Mouse (Mus musculus) left cerebral cortex, postnatal 10 days (tissue): Measurements from ENCODE around the gene Srm. TPM values are rescaled to one million over a fixed set of nuclear protein-coding genes. Genes with fewer than 3 reads are reported as not detected.

Experiments used
- DNase-seq, 2 experiments: peaks; one replicate each; pipeline ENCODE4 v3.0.0; 2021 to 2022; ENCODE audit warnings: low spot score in 2 of 2, mixed read lengths in 1 of 2; ENCODE audit errors: extremely low spot score in 1 of 2
- intact Hi-C: fragments of 180-260 bp; cut with DNase I; formaldehyde crosslinking; loops from one replicate; pipeline ENCODE4 v1.15.1; 2025
- total RNA-seq, 2 experiments: library from RNA; stranded (reverse); gene quantifications; 2 replicates each; pipeline ENCODE4 v1.2.3; 2021

Srm gene
- total RNA-seq, result 10 to 100 TPM; 82.0 to 88.0 TPM

DNA sequence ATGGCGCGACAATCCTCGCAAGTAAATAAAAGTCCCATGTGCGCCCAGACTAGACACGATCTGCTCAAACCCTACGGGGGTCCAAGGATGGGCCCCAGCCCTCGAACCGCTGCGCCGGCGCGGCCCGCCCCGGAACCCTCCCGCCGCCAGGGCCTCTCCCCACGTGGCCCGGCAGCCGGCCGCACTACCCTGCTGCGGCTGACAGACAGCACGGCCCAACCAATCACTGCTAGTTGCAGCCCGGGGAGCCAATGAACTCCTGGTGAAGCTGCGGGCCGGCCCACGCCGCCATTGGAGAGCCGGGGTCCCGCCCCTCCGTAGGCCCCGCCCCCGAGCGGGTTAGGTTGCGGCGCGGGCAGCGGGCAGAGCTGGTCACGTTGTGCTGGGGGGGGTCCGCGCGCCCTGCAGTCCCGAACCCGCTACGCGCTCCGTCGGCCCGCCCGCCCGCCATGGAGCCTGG, at the start of gene Srm:
Srm (plus strand) TSS at position 333 of the 460 bp plus-strand sequence.
- intact Hi-C loops, result no loop called here
- DNase-seq, result peak; percentile 98 to 99

DNA sequence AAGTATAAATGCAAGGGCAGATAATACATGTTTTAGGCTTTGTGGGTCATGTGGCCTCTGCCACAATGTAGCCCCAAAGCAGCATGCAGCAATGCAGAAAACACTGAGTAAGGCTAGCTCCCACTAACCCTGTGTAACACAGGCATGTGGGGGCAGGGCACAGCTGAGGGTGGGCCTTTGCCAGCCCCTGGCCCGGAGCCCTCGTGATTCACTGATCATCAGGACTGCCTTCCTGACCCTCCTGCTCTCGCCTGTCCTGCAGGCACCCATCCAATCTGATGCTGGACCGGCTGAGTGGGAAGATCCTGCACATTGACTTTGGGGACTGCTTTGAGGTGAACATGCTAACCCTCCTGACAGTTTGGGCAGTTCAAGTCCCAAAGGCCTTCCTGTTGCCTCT, 42.2 kb upstream of the Srm start:
- DNase-seq, result no peak
- intact Hi-C loops, result no loop called here

GRCm38 (mm10) chr4:148557766-148558165, 33.5 kb upstream of the Srm start:
- intact Hi-C loops, result no loop called here
- DNase-seq, result no peak

DNA sequence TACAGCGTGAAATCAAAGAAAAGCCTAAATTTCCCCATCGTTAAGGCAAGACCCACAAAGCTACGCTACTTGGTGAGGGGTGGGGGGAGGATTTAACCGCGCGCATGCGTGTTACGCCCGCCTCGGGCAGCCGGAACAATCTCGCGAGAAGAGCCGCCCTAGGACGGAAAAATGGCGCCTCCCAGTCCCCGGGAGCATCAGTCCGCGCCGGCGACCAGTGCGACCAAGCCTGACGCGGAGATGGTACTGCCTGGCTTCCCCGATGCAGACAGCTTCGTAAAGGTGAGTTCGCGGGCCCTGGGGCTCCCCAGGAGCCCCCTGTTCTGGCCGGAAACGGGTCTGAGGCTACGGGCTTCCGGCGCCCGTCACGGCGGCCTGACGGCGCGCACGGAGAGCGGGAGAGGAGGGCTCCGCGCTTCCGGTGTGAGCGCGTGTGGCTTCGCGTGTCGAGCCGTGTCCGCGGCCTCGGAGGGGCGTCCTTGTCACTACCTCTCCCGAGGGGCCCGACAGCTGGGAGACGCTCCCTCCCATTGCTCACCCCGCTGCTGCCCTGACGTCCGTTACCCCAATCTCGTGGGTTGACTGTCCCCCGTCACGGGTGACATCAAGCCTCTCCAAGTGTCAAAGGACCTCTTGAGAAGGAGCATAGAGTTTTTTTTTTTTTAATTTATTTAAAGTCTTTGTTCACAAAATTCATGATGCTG, 32.9 kb upstream of the Srm start, which contains the start of gene Exosc10:
Exosc10 (plus strand) TSS at position 133 of the 704 bp plus-strand sequence.
- DNase-seq, result peak; percentile 74 to 92
- intact Hi-C loops, result no loop called here

- intact Hi-C loops, result loop anchor here (5.0 kb wide), 1 partner anchor 55 kb away; no protein-coding TSS in a partner anchor
- no peak for DNase-seq
Measured at GRCm38 (mm10) chr4:148562676-148563075, 28.6 kb upstream of the Srm start.

GRCm38 (mm10) chr4:148563595-148563994, 27.7 kb upstream of the Srm start:
- DNase-seq, result no peak
- intact Hi-C loops, result loop anchor here (5.0 kb wide), 1 partner anchor 54 kb away; no protein-coding TSS in a partner anchor

DNA sequence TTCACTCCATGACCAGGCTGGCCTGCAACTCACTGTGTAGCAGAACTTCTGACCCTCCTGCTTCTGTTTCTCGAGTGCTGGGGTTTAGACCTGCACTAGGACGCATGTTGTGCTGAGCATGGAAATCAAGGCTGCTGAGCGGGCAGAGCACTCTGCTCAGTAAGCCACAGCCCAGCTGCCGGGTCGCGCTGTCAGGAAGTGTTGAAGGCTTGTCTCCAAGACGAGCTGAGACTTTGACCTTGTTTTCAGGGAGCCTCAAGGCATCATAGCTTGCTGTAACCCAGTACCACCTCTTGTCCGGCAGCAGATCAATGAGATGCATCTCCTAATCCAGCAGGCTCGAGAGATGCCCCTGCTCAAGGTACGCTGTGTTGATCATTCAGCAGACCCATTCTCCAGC, 21.2 kb upstream of the Srm start:
- DNase-seq, result no peak
- intact Hi-C loops, result loop anchor here (5.0 kb wide), 1 partner anchor 33 kb away; no protein-coding TSS in a partner anchor

- intact Hi-C loops, result loop anchor here (5.0 kb wide), 1 partner anchor 33 kb away; no protein-coding TSS in a partner anchor
- no peak for DNase-seq
Measured at GRCm38 (mm10) chr4:148570693-148571295, 20.5 kb upstream of the Srm start.

DNA sequence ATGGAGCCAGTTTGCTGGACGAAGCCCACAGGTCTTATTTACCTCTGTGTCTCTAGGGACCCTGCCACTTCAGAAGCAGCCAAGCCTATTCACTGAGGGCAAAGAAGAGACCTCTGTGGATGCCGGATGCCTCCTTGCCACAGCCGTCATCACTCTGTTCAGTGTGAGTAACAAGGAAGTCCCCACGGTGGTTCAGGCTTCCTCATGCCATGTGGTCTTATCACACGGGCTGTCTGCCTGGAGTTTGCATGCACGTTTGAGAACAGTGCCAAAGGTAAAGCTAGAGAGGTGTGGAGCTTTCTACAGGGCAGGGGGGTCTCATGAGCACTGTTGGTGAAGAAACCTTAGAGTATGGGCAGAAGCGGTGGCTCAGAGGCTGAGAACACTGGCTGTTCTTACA, 18.1 kb upstream of the Srm start:
- DNase-seq, result no peak
- intact Hi-C loops, result loop anchor here (5.0 kb wide), 1 partner anchor 36 kb away; no protein-coding TSS in a partner anchor

DNA sequence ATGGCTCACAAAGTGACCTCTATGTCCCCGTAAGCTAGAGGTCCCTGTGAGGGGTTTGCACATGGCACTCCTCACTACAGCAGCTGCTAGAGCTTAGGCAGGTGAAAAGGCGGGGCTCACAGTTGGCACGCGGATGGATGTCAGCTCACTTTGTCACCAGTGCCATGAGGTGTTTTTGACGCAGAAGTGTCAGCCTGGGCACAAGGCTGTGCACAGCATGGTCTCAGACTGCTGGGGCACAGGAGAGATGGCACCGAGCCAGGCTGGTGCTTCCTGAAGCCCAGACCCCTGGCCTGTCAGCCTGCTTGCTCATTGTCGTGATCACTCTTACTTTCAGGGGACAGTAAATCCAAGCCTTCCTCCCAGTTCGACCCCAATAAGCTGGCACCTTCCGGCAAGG, 10.5 kb upstream of the Srm start:
- no peak for DNase-seq
- intact Hi-C loops, result no loop called here

GRCm38 (mm10) chr4:148581422-148581821, 9.9 kb upstream of the Srm start:
- no peak for DNase-seq
- intact Hi-C loops, result no loop called here

DNA sequence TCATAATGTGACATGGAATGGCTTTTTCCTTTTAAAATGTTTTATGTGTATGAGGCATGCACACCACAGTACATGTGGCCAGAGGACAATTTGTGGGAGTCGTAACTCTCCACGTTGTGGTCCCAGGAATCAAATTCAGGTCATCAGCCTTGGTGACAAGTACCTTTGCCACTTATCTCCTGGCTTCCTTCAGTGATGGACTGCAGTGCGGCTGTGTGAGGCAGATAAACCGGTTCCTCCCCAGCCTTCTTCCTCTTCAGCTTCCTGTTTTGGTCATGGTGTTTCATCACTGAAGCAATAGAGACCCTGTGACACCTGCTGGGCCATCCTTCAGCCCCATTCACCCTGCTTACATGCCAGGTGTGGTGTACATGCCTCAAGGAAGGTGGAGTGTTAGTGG, 8.0 kb upstream of the Srm start:
- DNase-seq, result no peak
- intact Hi-C loops, result no loop called here

- intact Hi-C loops, result no loop called here
- no peak for DNase-seq
Measured at GRCm38 (mm10) chr4:148586648-148587047, 4.7 kb upstream of the Srm start.

GRCm38 (mm10) chr4:148588793-148589192, 2.5 kb upstream of the Srm start:
- peak in 1 of 2 experiments; percentile 62 for DNase-seq
- intact Hi-C loops, result no loop called here

GRCm38 (mm10) chr4:148589565-148589964, 1.7 kb upstream of the Srm start:
- DNase-seq, result peak in 1 of 2 experiments; percentile 37

DNA sequence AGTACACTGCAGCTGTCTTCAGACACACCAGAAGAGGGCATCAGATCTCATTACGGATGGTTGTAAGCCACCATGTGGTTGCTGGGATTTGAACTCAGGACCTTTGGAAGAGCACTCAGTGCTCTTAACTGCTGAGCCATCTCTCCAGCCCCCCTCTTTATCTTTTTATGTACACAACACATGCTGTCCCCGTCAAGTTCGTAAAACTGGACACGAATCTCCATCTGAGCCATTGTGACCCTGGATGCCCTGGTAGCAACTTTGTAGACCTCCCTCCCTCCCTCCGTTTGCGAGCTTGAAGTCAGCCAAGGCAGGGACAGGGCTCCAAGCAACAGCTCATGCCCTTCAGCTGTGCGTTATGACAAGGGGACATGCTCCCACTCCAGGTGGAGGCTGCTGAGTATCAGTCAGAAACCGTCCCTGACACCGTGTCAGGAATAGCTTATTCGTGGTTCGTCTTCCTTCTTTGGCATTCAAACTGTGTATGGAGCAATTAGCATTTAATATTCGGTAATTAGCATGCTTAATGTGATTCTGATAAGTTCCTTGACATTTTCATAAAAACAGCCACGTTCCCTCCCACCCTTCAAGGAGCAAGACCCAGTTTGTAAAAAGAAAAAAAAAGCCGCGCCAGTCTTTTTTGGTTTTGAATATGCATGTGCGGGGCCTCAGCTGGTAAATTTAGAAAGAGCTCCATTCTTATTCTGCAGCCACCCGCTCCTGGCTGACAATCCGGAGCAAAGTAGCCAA, 707 bp upstream of the Srm start:
- intact Hi-C loops, result no loop called here
- DNase-seq, result no peak

More at GRCm38 (mm10) chr4:148589565-148589964, 1.7 kb upstream of the Srm start:
- intact Hi-C loops, result no loop called here

DNA sequence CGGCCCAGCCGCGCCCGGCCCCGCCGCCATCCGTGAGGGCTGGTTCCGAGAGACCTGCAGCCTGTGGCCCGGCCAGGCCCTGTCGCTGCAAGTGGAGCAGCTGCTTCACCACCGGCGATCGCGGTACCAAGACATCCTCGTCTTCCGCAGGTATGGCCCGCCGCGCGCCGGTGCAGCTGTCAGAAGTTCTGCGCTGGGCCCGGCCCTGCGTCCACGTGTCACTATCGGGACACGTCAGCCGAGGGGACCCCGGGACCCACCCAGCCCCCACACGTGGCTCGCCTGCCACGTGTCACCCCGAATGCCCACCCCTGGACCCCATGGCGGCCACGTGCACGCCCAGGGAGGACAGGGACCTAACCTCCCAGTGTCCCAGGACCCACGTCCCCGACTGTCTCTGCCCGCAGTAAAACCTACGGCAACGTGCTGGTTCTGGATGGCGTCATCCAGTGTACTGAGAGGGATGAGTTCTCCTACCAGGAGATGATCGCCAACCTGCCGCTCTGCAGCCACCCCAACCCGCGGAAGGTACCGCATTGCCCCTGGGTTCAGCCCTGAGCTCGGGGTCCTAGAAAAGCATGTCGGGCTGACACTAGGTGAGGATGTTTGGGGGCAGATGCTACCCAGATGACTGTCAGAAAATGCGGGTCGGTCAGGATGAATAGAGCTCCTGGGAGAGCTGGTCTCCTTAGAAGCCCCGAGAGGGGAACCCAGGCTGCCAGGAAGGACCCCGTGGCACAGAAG, 506 bp downstream of the Srm start:
- intact Hi-C loops, result no loop called here
- peak; percentile 34 to 78 for DNase-seq

GRCm38 (mm10) chr4:148593996-148594395, 2.7 kb downstream of the Srm start:
- no peak for DNase-seq
- intact Hi-C loops, result no loop called here

- DNase-seq, result no peak
- intact Hi-C loops, result no loop called here
Measured at GRCm38 (mm10) chr4:148595916-148596315, 4.6 kb downstream of the Srm start.
